Mouse (Mus musculus): ENCODE results near the gene Hnf4a.

DNA sequence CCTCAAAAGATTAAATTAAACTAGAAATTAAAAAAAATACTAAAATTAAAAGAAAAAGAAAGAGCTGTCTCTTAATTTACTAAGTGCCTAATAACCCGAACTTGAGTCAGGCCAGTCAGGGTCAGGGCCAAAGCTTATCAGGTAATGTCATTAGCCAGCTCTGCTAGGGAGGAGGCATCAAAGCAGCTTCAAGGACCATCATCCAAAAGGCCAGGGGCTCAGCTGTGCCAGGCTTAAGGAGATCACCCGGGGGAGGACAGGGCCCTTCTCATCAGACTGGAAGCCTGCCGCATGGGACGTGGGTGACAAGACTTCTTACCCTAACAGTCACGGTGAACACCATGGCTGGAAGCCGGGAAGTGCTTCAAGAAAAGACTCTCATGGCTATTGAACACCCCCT is 39.0 kb upstream of the Hnf4a start:
- TF ChIP-seq TAL1 (IDR thresholded peaks at IDR 0.05; ENCODE audit: low read length) (no peak), GATA1 (IDR thresholded peaks at IDR 0.05; ENCODE audit: low read length) (no peak)
